Mouse (Mus musculus) forebrain, embryonic 10.5 days (tissue): ENCODE results near the gene Tkt. TPM values are rescaled to one million over a fixed set of nuclear protein-coding genes. Genes with fewer than 3 reads are reported as not detected.

ENCODE experiments used
- DNase-seq: peaks from one replicate; pipeline ENCODE4 v3.0.0-alpha.2; 2017; ENCODE audit warnings: low spot score; ENCODE audit errors: extremely low spot score
- H3K27ac ChIP-seq: fragments of 300-500 bp; sonication (generic); 2 replicates; pipeline ENCODE4 v1.5.1; 2016; ENCODE audit warnings: mild to moderate bottlenecking
- H3K27me3 ChIP-seq: fragments of 300-500 bp; sonication (generic); 2 replicates; pipeline ENCODE4 v1.6.1; 2016; ENCODE audit warnings: mild to moderate bottlenecking; ENCODE audit not compliant: poor library complexity, severe bottlenecking
- H3K36me3 ChIP-seq: fragments of 300-500 bp; sonication (generic); replicated peaks from 2 replicates; pipeline ENCODE4 v1.6.1; 2016; ENCODE audit warnings: mild to moderate bottlenecking, moderate library complexity
- H3K4me1 ChIP-seq: fragments of 300-500 bp; sonication (generic); 2 replicates; pipeline ENCODE4 v1.6.1; 2016
- H3K4me3 ChIP-seq: fragments of 300-500 bp; sonication (generic); 2 replicates; pipeline ENCODE4 v1.5.1; 2016; ENCODE audit warnings: mild to moderate bottlenecking, moderate library complexity
- H3K9me3 ChIP-seq: fragments of 300-500 bp; sonication (generic); 2 replicates; pipeline ENCODE4 v1.6.1; 2016; ENCODE audit warnings: mild to moderate bottlenecking, moderate library complexity
- WGBS: fragments of 180-500 bp; shearing (Covaris S2); methylation state at CpG from one replicate; pipeline ENCODE4 v1.1.7; 2016; 5-methylcytosine and 5-hydroxymethylcytosine counted together
- polyA plus RNA-seq: library from polyadenylated mRNA; unstranded; fragments of >200 nt; fragmentation: Nextera tagmentation; extraction: Ambion mirVana; gene quantifications from 2 replicates; pipeline ENCODE4 v1.2.1, GENCODE M21; 2016

Tkt gene
- polyA plus RNA-seq, result 338 and 351 TPM in 2 replicates

DNA sequence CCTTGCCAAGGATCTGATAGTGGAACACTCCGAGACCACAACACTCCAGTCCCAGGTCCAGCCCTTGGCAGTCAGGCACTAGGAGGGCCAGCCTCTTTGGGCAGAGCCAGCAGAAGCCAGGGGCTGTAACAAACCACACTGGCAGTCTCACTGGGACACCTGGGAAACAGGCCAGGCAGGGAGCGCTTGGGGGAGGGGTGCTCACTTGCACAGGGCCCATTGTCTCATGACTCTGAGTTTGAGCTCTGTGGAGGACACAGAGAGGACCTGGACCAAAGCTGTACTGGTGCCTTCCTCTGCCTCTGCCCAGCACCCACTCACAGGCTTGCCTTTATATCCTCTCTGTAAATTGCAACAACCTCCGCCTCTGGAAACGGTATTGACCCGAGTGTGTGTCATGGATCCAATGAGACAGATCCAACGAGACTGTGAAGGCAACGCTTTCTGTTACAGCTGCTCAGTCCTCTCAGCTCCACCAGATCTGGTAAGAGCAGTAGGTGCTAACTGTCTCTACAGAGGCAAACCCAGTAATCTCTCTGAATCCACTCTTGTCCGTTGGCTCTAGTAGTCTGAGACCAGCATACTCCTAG lies at the start of gene Tkt:
TSS of gene Tkt (plus strand) at position 229 of the 590 bp plus-strand sequence.
- peak; percentile 27 for DNase-seq
- H3K36me3 ChIP-seq, result peaks cover 18% of the 10 kb centered on the region
- 23% methylated on average over 8 of the region's 8 CpGs for WGBS
- H3K27me3 ChIP-seq, result no peaks in the 10 kb centered on the region
- H3K4me3 ChIP-seq, result peak within 1 kb of the TSS; percentile 87
- peak within 1 kb of the TSS; percentile 97 for H3K27ac ChIP-seq
- peaks cover 48% of the 10 kb centered on the region for H3K4me1 ChIP-seq
- H3K9me3 ChIP-seq, result no peaks in the 10 kb centered on the region

DNA sequence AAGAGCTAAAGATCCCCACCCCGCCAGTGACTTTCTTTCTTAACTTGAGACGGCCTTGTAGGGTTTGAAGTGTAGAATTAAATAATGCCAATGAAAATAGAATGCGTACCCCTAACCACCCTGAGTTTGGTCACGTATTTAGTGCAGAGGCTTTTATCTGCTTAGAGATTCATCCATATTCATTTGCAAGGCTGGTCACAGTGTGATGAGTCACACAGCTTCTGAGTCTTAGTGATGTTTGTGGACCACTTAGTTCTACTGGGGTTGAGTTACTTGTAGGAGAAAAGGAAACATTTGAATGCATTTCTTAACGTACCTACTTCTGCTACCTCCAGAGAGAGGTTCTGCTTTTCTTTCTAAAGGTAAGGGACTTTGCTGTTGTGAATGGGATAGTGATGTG lies 43.2 kb upstream of the Tkt start:
- Histone ChIP-seq H3K9me3 (no peaks in the 10 kb centered on the region), H3K4me1 (no peaks in the 10 kb centered on the region), H3K27me3 (no peaks in the 10 kb centered on the region), H3K36me3 (peaks cover 99% of the 10 kb centered on the region), H3K27ac (no peak overlapping the region), H3K4me3 (no peak overlapping the region)
- no peak for DNase-seq
- 94% methylated on average over 5 of the region's 5 CpGs for WGBS

DNA sequence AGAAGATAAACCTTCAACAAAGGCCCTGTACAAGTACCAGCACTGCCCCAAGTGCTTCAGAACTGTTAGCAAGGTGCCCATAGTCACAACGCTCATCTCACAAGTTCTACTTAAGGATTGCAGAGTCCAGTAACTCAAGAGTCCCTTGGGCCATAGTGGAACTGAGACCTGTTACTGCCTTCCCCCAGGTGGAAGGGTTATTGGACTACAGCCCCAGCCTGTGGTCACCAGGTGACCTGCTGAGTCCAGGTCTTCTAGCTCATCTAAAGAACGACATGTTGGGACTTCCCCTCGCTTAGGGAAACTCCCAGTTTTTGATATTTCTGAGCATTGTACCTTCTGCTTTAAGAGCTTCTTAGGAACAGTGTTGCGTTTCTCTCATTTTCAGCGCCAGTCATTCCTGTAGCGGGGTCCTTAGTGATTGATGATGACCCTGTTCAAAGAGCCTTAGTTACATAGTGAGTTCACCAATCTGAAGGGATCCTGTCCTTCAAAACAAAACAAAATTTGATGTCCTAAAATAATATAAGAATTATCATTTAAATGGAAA lies 37.9 kb upstream of the Tkt start:
- no peak for DNase-seq
- Histone ChIP-seq H3K9me3 (no peaks in the 10 kb centered on the region), H3K4me1 (no peaks in the 10 kb centered on the region), H3K27ac (no peak overlapping the region), H3K4me3 (no peak overlapping the region), H3K36me3 (peaks cover 96% of the 10 kb centered on the region), H3K27me3 (no peaks in the 10 kb centered on the region)
- 95% methylated on average over 6 of the region's 6 CpGs for WGBS

- Histone ChIP-seq H3K4me3 (no peak overlapping the region), H3K27ac (no peak overlapping the region), H3K4me1 (no peaks in the 10 kb centered on the region), H3K9me3 (no peaks in the 10 kb centered on the region), H3K27me3 (no peaks in the 10 kb centered on the region), H3K36me3 (peaks cover 91% of the 10 kb centered on the region)
- WGBS, result 90% methylated on average over 5 of the region's 5 CpGs
- DNase-seq, result no peak
Observed at GRCm38 (mm10) chr14:30512896-30513295, 35.3 kb upstream of the Tkt start.

DNA sequence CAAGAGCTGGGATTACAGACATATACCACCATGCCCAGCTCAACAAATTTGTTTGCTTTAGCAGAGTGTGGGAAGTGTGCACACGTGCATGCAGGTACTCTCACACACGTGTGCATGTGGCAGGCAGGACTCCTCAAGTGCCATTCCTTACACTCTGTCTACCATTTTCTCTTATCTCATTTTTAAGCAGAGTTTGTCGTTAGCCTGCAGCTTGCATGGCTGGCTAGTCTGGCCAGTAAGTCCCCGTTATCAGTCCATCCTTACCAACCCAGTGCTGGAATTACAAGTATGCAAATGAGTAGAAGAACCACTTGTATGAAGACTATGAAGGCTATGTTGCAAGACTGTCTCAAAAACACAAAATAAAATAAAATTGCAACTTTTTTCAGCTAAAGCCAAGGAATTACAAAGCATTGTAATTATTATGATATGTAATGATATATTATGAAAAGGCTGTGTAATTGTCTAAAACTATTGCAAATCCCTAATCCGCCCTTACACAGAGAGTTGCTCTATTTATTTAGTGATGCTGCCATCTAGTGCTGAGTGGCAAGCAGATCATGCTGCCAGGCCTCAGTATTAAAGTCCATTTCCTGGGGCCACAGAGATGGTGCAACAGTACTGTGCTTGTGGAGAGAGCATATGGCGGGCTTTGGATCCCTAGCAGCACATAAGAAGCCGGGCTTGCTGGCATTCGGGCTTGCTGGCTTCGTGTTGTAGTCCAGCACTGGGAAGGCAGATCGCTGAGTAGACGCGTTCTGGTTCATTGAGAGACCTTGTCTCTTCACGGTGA lies 32.0 kb upstream of the Tkt start:
- DNase-seq, result no peak
- Histone ChIP-seq H3K36me3 (peaks cover 94% of the 10 kb centered on the region), H3K9me3 (no peaks in the 10 kb centered on the region), H3K27me3 (no peaks in the 10 kb centered on the region), H3K27ac (no peak overlapping the region), H3K4me3 (no peak overlapping the region), H3K4me1 (no peaks in the 10 kb centered on the region)
- WGBS, result 91% methylated on average over 13 of the region's 13 CpGs

DNA sequence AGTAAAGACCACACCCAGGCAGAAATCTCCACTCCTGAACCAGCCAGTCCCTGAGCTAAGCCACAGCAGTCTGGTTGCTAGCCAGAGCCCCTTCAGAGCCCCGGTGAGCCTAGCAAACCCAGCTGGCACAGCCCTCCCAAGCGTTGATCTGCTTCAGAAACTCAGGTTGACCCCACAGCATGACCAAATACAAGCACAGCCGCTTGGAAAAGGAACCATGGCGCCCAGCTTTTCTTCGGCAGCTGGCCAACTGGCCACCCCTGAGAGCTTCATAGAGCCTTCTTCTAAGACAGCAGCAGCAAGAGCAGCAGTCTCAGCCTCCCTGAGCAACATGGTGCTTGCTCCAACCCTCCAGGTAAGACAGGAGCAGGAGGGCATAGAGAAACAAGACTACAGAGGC lies 28.8 kb upstream of the Tkt start:
- no peaks in the 10 kb centered on the region for H3K27me3 ChIP-seq
- no peaks in the 10 kb centered on the region for H3K9me3 ChIP-seq
- 95% methylated on average over 5 of the region's 5 CpGs for WGBS
- DNase-seq, result no peak
- H3K36me3 ChIP-seq, result peaks cover 94% of the 10 kb centered on the region
- no peak overlapping the region for H3K27ac ChIP-seq
- no peak overlapping the region for H3K4me3 ChIP-seq
- H3K4me1 ChIP-seq, result no peaks in the 10 kb centered on the region

GRCm38 (mm10) chr14:30523356-30523755 lies 24.8 kb upstream of the Tkt start:
- Histone ChIP-seq H3K27me3 (no peaks in the 10 kb centered on the region), H3K36me3 (peaks cover 99% of the 10 kb centered on the region)
- 88% methylated on average over 6 of the region's 6 CpGs for WGBS

DNA sequence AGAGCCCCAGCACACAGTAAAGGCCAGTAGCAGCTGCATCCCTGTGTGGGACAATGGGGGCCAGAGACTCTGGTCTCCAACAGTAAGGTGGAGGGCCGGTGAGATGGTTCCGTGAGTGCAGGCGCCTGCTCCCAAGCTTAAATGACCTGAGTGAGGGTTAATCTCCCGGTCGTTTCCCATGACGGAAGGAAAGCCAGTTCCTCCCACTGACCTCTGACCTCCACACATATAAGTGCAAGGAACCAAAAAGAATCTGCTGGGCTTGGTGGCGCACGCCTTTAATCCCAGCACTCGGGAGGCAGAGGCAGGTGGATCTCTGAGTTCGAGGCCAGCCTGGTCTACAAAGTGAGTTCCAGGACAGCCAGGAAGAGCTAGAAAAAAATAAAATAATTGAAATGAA lies 19.8 kb upstream of the Tkt start:
- WGBS, result 92% methylated on average over 10 of the region's 10 CpGs
- DNase-seq, result no peak
- Histone ChIP-seq H3K36me3 (peaks cover 58% of the 10 kb centered on the region), H3K27me3 (no peaks in the 10 kb centered on the region), H3K4me3 (no peak overlapping the region), H3K9me3 (no peaks in the 10 kb centered on the region; the same call in 1 of the 2 replicates), H3K4me1 (peaks cover 8% of the 10 kb centered on the region; the same call in 1 of the 2 replicates), H3K27ac (no peak overlapping the region)

More at GRCm38 (mm10) chr14:30523356-30523755, 24.8 kb upstream of the Tkt start:
- H3K9me3 ChIP-seq, result no peaks in the 10 kb centered on the region; the same call in 1 of the 2 replicates
- H3K4me3 ChIP-seq, result no peak overlapping the region
- H3K4me1 ChIP-seq, result no peaks in the 10 kb centered on the region
- DNase-seq, result no peak
- H3K27ac ChIP-seq, result no peak overlapping the region

- no peak overlapping the region for H3K27ac ChIP-seq
- no peak for DNase-seq
- no peaks in the 10 kb centered on the region; the same call in 1 of the 2 replicates for H3K9me3 ChIP-seq
- H3K27me3 ChIP-seq, result no peaks in the 10 kb centered on the region
- no peak overlapping the region for H3K4me3 ChIP-seq
- WGBS, result 90% methylated on average over 5 of the region's 5 CpGs
- H3K36me3 ChIP-seq, result peaks cover 52% of the 10 kb centered on the region
- peaks cover 8% of the 10 kb centered on the region; the same call in 1 of the 2 replicates for H3K4me1 ChIP-seq
Observed at GRCm38 (mm10) chr14:30528961-30529360, 19.2 kb upstream of the Tkt start.

DNA sequence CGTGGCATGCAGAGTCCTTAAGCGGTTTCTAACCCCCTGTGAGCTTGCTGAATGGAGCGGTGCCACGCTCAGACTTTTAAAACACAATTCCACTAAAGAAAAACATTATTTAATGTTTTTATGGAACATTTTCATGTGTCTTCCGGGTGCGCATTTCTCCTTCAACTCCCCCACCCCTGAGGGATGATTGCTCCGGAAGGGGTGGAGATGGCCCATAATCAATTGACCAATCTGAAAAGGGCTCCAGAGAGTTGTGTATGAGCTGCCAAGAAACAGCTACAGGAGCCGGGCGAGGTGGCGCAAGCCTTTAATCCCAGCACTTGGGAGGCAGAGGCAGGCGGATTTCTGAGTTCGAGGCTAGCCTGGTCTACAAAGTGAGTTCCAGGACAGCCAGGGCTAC lies 18.7 kb upstream of the Tkt start:
- H3K4me3 ChIP-seq, result no peak overlapping the region
- DNase-seq, result no peak
- H3K4me1 ChIP-seq, result peaks cover 8% of the 10 kb centered on the region; the same call in 1 of the 2 replicates
- peaks cover 47% of the 10 kb centered on the region for H3K36me3 ChIP-seq
- H3K9me3 ChIP-seq, result no peaks in the 10 kb centered on the region; the same call in 1 of the 2 replicates
- H3K27ac ChIP-seq, result no peak overlapping the region
- no peaks in the 10 kb centered on the region for H3K27me3 ChIP-seq
- 97% methylated on average over 12 of the region's 12 CpGs for WGBS

- Histone ChIP-seq H3K36me3 (peaks cover 34% of the 10 kb centered on the region), H3K27me3 (no peaks in the 10 kb centered on the region), H3K4me3 (no peak overlapping the region), H3K4me1 (peaks cover 8% of the 10 kb centered on the region; the same call in 1 of the 2 replicates), H3K27ac (no peak overlapping the region), H3K9me3 (no peaks in the 10 kb centered on the region; the same call in 1 of the 2 replicates)
- no peak for DNase-seq
- 80% methylated on average over 8 of the region's 8 CpGs for WGBS
Observed at GRCm38 (mm10) chr14:30530726-30531269, 17.4 kb upstream of the Tkt start.

GRCm38 (mm10) chr14:30531431-30531830 lies 16.7 kb upstream of the Tkt start:
- H3K36me3 ChIP-seq, result peaks cover 28% of the 10 kb centered on the region
- H3K9me3 ChIP-seq, result no peaks in the 10 kb centered on the region; the same call in 1 of the 2 replicates
- H3K4me3 ChIP-seq, result no peak overlapping the region
- no peak for DNase-seq
- peaks cover 8% of the 10 kb centered on the region; the same call in 1 of the 2 replicates for H3K4me1 ChIP-seq
- H3K27me3 ChIP-seq, result no peaks in the 10 kb centered on the region
- no peak overlapping the region for H3K27ac ChIP-seq
- WGBS, result 92% methylated on average over 5 of the region's 5 CpGs
